Mouse (Mus musculus) brain, embryonic 14.5 days (tissue): ENCODE measurements around the gene Zfhx3.

ENCODE experiments used
- CTCF ChIP-seq: fragments of 200-500 bp; IDR thresholded peaks from 2 replicates; pipeline ENCODE4 v1.5.1; 2012; ENCODE audit warnings: inconsistent platforms, mild to moderate bottlenecking, moderate library complexity, borderline replicate concordance; ENCODE audit not compliant: insufficient read depth, insufficient read length; ENCODE audit errors: extremely low read depth
- POLR2A ChIP-seq: fragments of 200-500 bp; IDR thresholded peaks from 2 replicates; pipeline ENCODE4 v1.6.1; 2012; ENCODE audit warnings: mild to moderate bottlenecking, inconsistent platforms, borderline replicate concordance; ENCODE audit not compliant: poor library complexity, insufficient read depth, insufficient read length, severe bottlenecking; ENCODE audit errors: extremely low read depth

DNA sequence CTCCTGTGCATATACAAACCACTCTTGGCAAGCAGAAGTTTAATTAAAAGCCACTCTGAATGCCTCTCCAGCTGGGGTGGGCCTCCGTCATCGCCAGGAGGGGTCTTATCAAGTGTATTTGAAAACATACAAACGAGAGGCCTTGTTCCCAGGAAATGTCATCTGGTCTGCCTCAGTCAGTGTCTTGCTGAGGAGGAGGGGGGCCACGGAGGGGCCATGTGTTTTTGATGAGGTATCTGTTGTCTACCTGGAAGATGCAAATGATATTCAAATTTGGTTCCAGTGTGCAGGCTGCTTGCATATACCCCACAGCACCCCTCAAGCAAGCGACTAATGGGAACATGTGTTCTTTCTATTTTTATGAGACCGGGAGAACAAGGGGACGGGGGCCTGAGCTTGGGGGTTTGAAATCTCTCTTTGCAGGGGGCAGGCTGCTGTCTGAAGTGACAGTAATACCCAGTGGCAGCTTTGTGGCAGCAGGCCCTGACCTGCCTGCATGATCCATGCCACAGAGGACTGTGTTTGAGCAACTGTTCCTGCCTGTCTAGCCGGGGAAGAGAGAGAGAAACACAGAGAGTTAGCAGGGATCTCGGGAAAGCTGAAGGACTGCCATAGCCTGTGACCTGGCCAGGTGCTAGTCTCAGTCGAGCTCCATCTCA is 412.8 kb downstream of the Zfhx3 start:
- TF ChIP-seq CTCF = no peak
- TF ChIP-seq POLR2A = no peak
